Mouse (Mus musculus): ENCODE measurements around the gene Hist1h3a. TPM values are rescaled to one million over a fixed set of nuclear protein-coding genes. Genes with fewer than 3 reads are reported as not detected.
"Not testable (repeated sequence)": the region's sequence is repeated elsewhere in the genome, so short reads cannot be mapped to it uniquely, and the experiment has no call there.

The Hist1h3a gene
- polyA plus RNA-seq, 1 experiment = 0.43 TPM

GRCm38 (mm10) chr13:23772561-23773313 lies 10.6 kb upstream of the Hist1h3a start:
- Histone ChIP-seq H3K27ac (ENCODE audit: insufficient read depth, low read length) (no peak overlapping the region), H3K4me1 (ENCODE audit: control insufficient read depth, insufficient read depth, low read length) (no peaks in the 10 kb centered on the region), H3K4me3 (replicated peaks; ENCODE audit: insufficient read depth, low read depth, low read length) (no peak overlapping the region), H3K27me3 (ENCODE audit: control insufficient read depth, insufficient read depth, low read length) (no peaks in the 10 kb centered on the region)
- DNase-seq = no peak
- 27% methylated on average over 21 of the region's 21 CpGs for WGBS
- TF ChIP-seq CTCF (IDR thresholded peaks at IDR 0.05; ENCODE audit: borderline replicate concordance, insufficient read depth, low read depth, low read length) (no peak), POLR2A (IDR thresholded peaks at IDR 0.05; ENCODE audit: borderline replicate concordance, insufficient read depth, low read length) (no peak)

- H3K4me3 ChIP-seq (replicated peaks; ENCODE audit: insufficient read depth, low read depth, low read length); H3K4me1 ChIP-seq (ENCODE audit: control insufficient read depth, insufficient read depth, low read length); H3K27me3 ChIP-seq (ENCODE audit: control insufficient read depth, insufficient read depth, low read length); H3K27ac ChIP-seq (ENCODE audit: insufficient read depth, low read length); DNase-seq: not testable (repeated sequence)
- 87% methylated on average over 2 of the region's 2 CpGs for WGBS
Measured at GRCm38 (mm10) chr13:23769613-23770012, 7.4 kb upstream of the Hist1h3a start, which contains the start of gene Trim38. Trim38 (plus strand) TSS chr13:23769913.

- H3K4me3 ChIP-seq (replicated peaks; ENCODE audit: insufficient read depth, low read depth, low read length) = no peak overlapping the region
- TF ChIP-seq POLR2A (IDR thresholded peaks at IDR 0.05; ENCODE audit: borderline replicate concordance, insufficient read depth, low read length) (no peak), CTCF (IDR thresholded peaks at IDR 0.05; ENCODE audit: borderline replicate concordance, insufficient read depth, low read depth, low read length) (no peak)
- DNase-seq = no peak
- 51% methylated on average over 5 of the region's 5 CpGs for WGBS
- no peaks in the 10 kb centered on the region for H3K4me1 ChIP-seq (ENCODE audit: control insufficient read depth, insufficient read depth, low read length)
- H3K27ac ChIP-seq (ENCODE audit: insufficient read depth, low read length) = no peak overlapping the region
- H3K27me3 ChIP-seq (ENCODE audit: control insufficient read depth, insufficient read depth, low read length) = no peaks in the 10 kb centered on the region
Measured at GRCm38 (mm10) chr13:23768834-23769397, 6.7 kb upstream of the Hist1h3a start.

GRCm38 (mm10) chr13:23766772-23767171 lies 4.6 kb upstream of the Hist1h3a start:
- H3K27me3 ChIP-seq (ENCODE audit: control insufficient read depth, insufficient read depth, low read length) = no peaks in the 10 kb centered on the region
- no peak overlapping the region for H3K4me3 ChIP-seq (replicated peaks; ENCODE audit: insufficient read depth, low read depth, low read length)
- no peaks in the 10 kb centered on the region; the same call in 1 of the 2 replicates for H3K4me1 ChIP-seq (ENCODE audit: control insufficient read depth, insufficient read depth, low read length)
- no peak overlapping the region for H3K27ac ChIP-seq (ENCODE audit: insufficient read depth, low read length)
- TF ChIP-seq CTCF (IDR thresholded peaks at IDR 0.05; ENCODE audit: borderline replicate concordance, insufficient read depth, low read depth, low read length) (no peak), POLR2A (IDR thresholded peaks at IDR 0.05; ENCODE audit: borderline replicate concordance, insufficient read depth, low read length) (no peak)
- no peak for DNase-seq

GRCm38 (mm10) chr13:23765172-23765513 lies 3.0 kb upstream of the Hist1h3a start:
- WGBS = 80% methylated on average over 1 of the region's 1 CpGs
- TF ChIP-seq POLR2A (IDR thresholded peaks at IDR 0.05; ENCODE audit: borderline replicate concordance, insufficient read depth, low read length) (no peak), CTCF (IDR thresholded peaks at IDR 0.05; ENCODE audit: borderline replicate concordance, insufficient read depth, low read depth, low read length) (no peak)
- Histone ChIP-seq H3K4me1 (ENCODE audit: control insufficient read depth, insufficient read depth, low read length) (no peaks in the 10 kb centered on the region; the same call in 1 of the 2 replicates), H3K27ac (ENCODE audit: insufficient read depth, low read length) (no peak overlapping the region), H3K4me3 (replicated peaks; ENCODE audit: insufficient read depth, low read depth, low read length) (no peak overlapping the region), H3K27me3 (ENCODE audit: control insufficient read depth, insufficient read depth, low read length) (no peaks in the 10 kb centered on the region)
- no peak for DNase-seq

- Histone ChIP-seq H3K27me3 (ENCODE audit: control insufficient read depth, insufficient read depth, low read length) (no peaks in the 10 kb centered on the region), H3K4me3 (replicated peaks; ENCODE audit: insufficient read depth, low read depth, low read length) (peak overlapping the region; percentile 70), H3K4me1 (ENCODE audit: control insufficient read depth, insufficient read depth, low read length) (no peaks in the 10 kb centered on the region; the same call in 1 of the 2 replicates), H3K27ac (ENCODE audit: insufficient read depth, low read length) (no peak overlapping the region)
- no peak for DNase-seq
- no peak for TF ChIP-seq POLR2A (IDR thresholded peaks at IDR 0.05; ENCODE audit: borderline replicate concordance, insufficient read depth, low read length)
- no peak for TF ChIP-seq CTCF (IDR thresholded peaks at IDR 0.05; ENCODE audit: borderline replicate concordance, insufficient read depth, low read depth, low read length)
- WGBS = 46% methylated on average over 12 of the region's 12 CpGs
Measured at GRCm38 (mm10) chr13:23764324-23765171, 2.4 kb upstream of the Hist1h3a start.

- Histone ChIP-seq H3K27me3 (ENCODE audit: control insufficient read depth, insufficient read depth, low read length) (no peaks in the 10 kb centered on the region), H3K4me1 (ENCODE audit: control insufficient read depth, insufficient read depth, low read length) (no peaks in the 10 kb centered on the region; the same call in 1 of the 2 replicates), H3K27ac (ENCODE audit: insufficient read depth, low read length) (0 out of 2 replicates have a peak within 1 kb of the TSS, but pooled peaks have one; percentile 0), H3K4me3 (replicated peaks; ENCODE audit: insufficient read depth, low read depth, low read length) (peak within 1 kb of the TSS; percentile 70)
- DNase-seq = peak; percentile 77 to 78
- 2% methylated on average over 34 of the region's 34 CpGs for WGBS
- TF ChIP-seq CTCF (IDR thresholded peaks at IDR 0.05; ENCODE audit: borderline replicate concordance, insufficient read depth, low read depth, low read length) (no peak), POLR2A (IDR thresholded peaks at IDR 0.05; ENCODE audit: borderline replicate concordance, insufficient read depth, low read length) (peak; percentile 69; the same call in 1 of the 2 replicates)
Measured at GRCm38 (mm10) chr13:23763586-23764323, 1.6 kb upstream of the Hist1h3a start, which contains the start of gene Hist1h1a. Hist1h1a (plus strand) TSS chr13:23763666.
